In genomic region chr1:133159128-133159564, GRCm38 (mm10) we compare ENCODE assay signal across 8 mouse cellular contexts. TPM values are rescaled to one million over a fixed set of nuclear protein-coding genes. Genes with fewer than 3 reads are reported as not detected.
DNase-seq lines count a peak whose midpoint lies in the region; ATAC-seq and TF ChIP-seq lines count a peak whose summit lies in the region.

No protein-coding gene starts in this region.

- 0 out of 2 replicates have a peak, but pooled peaks cover 5% of the 10 kb centered on the region for H3K4me1 ChIP-seq in hindbrain, postnatal 0 days (ENCODE audit: insufficient read depth, low read length)
- peaks cover 14% of the 10 kb centered on the region for H3K4me1 ChIP-seq in hindbrain, embryonic 12.5 days
- H3K4me1 ChIP-seq in forebrain, postnatal 0 days (ENCODE audit: insufficient read depth), result peaks cover 10% of the 10 kb centered on the region

- no peaks in the 10 kb centered on the region; the same call in 1 of the 2 replicates for H3K27me3 ChIP-seq in hindbrain, postnatal 0 days (ENCODE audit: insufficient read depth, low read length)
- H3K27me3 ChIP-seq in hindbrain, embryonic 12.5 days, result peaks cover 39% of the 10 kb centered on the region
- peaks cover 18% of the 10 kb centered on the region for H3K27me3 ChIP-seq in forebrain, postnatal 0 days (ENCODE audit: insufficient read depth, low read length)

- no peaks in the 10 kb centered on the region for H3K36me3 ChIP-seq in hindbrain, postnatal 0 days (ENCODE audit: insufficient read depth, low read length)
- H3K36me3 ChIP-seq in hindbrain, embryonic 12.5 days, result no peaks in the 10 kb centered on the region
- no peaks in the 10 kb centered on the region for H3K36me3 ChIP-seq in forebrain, postnatal 0 days (ENCODE audit: insufficient read depth)

- WGBS in hindbrain, postnatal 0 days, result 27% methylated on average over 7 of the region's 7 CpGs
- 67% methylated on average over 7 of the region's 7 CpGs for WGBS in hindbrain, embryonic 12.5 days
- WGBS in forebrain, postnatal 0 days, result 12% methylated on average over 7 of the region's 7 CpGs

- intact Hi-C loops in gastrocnemius, postnatal 36 days (cut with DNase I), result no loop called here

- DNase-seq in hindbrain, postnatal 0 days (ENCODE audit: low spot score), result peak; percentile 66
- DNase-seq in MN1 (ENCODE audit: low spot score), result peak; percentile 68
- peak; percentile 75 for DNase-seq in forebrain, postnatal 0 days
- peak; percentile 74 for DNase-seq in kidney, postnatal 10 days
- DNase-seq in ovary, postnatal 36 days (ENCODE audit: low spot score), result no peak
- no peak for DNase-seq in gastrocnemius, postnatal 36 days

- no peak overlapping the region for H3K9ac ChIP-seq in hindbrain, postnatal 0 days (replicated peaks; ENCODE audit: low read length)
- H3K9ac ChIP-seq in hindbrain, embryonic 12.5 days, result no peak overlapping the region
- peak overlapping the region; percentile 28; the same call in 1 of the 2 replicates for H3K9ac ChIP-seq in forebrain, postnatal 0 days

- H3K4me2 ChIP-seq in hindbrain, postnatal 0 days (ENCODE audit: low read depth, low read length), result peak overlapping the region; percentile 28; the same call in 1 of the 2 replicates
- no peak overlapping the region for H3K4me2 ChIP-seq in hindbrain, embryonic 12.5 days (replicated peaks)
- H3K4me2 ChIP-seq in forebrain, postnatal 0 days (ENCODE audit: low read depth), result peak overlapping the region; percentile 25

- no peak for TF ChIP-seq CTCF in hindbrain, postnatal 0 days (IDR thresholded peaks at IDR 0.05; ENCODE audit: low read depth)
- no peak for TF ChIP-seq CTCF in forebrain, postnatal 0 days (IDR thresholded peaks at IDR 0.05; ENCODE audit: low read depth)

- H3K27ac ChIP-seq in hindbrain, postnatal 0 days, result 0 out of 2 replicates have a peak overlapping the region, but pooled peaks have one; percentile 32
- no peak overlapping the region for H3K27ac ChIP-seq in hindbrain, embryonic 12.5 days
- H3K27ac ChIP-seq in forebrain, postnatal 0 days (ENCODE audit: low read depth, low read length), result no peak overlapping the region; the same call in 1 of the 2 replicates

- ATAC-seq in hindbrain, postnatal 0 days, result 0 out of 2 replicates have a peak, but pooled peaks have one; percentile 43
- no peak for ATAC-seq in hindbrain, embryonic 12.5 days (ENCODE audit: low FRiP score)
- peak; percentile 25; the same call in 1 of the 2 replicates for ATAC-seq in forebrain, postnatal 0 days
- ATAC-seq in neutrophil, adult 5-6 weeks (ENCODE audit: extremely low read depth, insufficient number of reproducible peaks, low FRiP score, poor library complexity, severe bottlenecking), result peak; percentile 84

- no peak overlapping the region for H3K4me3 ChIP-seq in hindbrain, postnatal 0 days (ENCODE audit: low read length)
- no peak overlapping the region for H3K4me3 ChIP-seq in hindbrain, embryonic 12.5 days
- H3K4me3 ChIP-seq in forebrain, postnatal 0 days (ENCODE audit: low read depth, low read length), result no peak overlapping the region

- no peaks in the 10 kb centered on the region for H3K9me3 ChIP-seq in hindbrain, postnatal 0 days (ENCODE audit: low read length)
- no peaks in the 10 kb centered on the region for H3K9me3 ChIP-seq in hindbrain, embryonic 12.5 days (replicated peaks)
- no peaks in the 10 kb centered on the region for H3K9me3 ChIP-seq in forebrain, postnatal 0 days (ENCODE audit: low read length)

RNA-seq across cellular contexts. Expression of gene Plekha6, which starts 4.9 kb away (rescaled TPM):
- 41.0 and 44.1 TPM in 2 replicates for total RNA-seq in hindbrain, postnatal 0 days (2014; rRNA removed)
- 9.7 TPM in 2 replicates for polyA plus RNA-seq in hindbrain, postnatal 0 days (2015; fragmentation: Nextera tagmentation; extraction: Ambion mirVana)
- 25.8 and 29.1 TPM in 2 replicates for polyA plus RNA-seq in hindbrain, embryonic 12.5 days (2016; fragmentation: Nextera tagmentation; extraction: Ambion mirVana)
- total RNA-seq in forebrain, postnatal 0 days (2014; rRNA removed), result 23.2 and 28.6 TPM in 2 replicates
- polyA plus RNA-seq in forebrain, postnatal 0 days (2015; fragmentation: Nextera tagmentation; extraction: Ambion mirVana), result 3.4 and 5.7 TPM in 2 replicates
- total RNA-seq in neutrophil, adult 5-6 weeks (2017), result 0.61 and 3.5 TPM in 2 replicates
- 10 to 100 TPM in 1 of 2 experiments, 1 to 10 TPM in 1; 6.7 to 11.5 TPM for total RNA-seq in gastrocnemius, postnatal 36 days (2021)

RNA-seq across cellular contexts. Expression of gene Ppp1r15b, which starts 28.2 kb away (rescaled TPM):
- total RNA-seq in hindbrain, postnatal 0 days (2014; rRNA removed), result 37.4 and 46.9 TPM in 2 replicates
- 15.9 and 17.0 TPM in 2 replicates for polyA plus RNA-seq in hindbrain, postnatal 0 days (2015; fragmentation: Nextera tagmentation; extraction: Ambion mirVana)
- polyA plus RNA-seq in hindbrain, embryonic 12.5 days (2016; fragmentation: Nextera tagmentation; extraction: Ambion mirVana), result 49.1 and 53.4 TPM in 2 replicates
- 35.0 and 49.5 TPM in 2 replicates for total RNA-seq in forebrain, postnatal 0 days (2014; rRNA removed)
- 13.9 and 18.7 TPM in 2 replicates for polyA plus RNA-seq in forebrain, postnatal 0 days (2015; fragmentation: Nextera tagmentation; extraction: Ambion mirVana)
- 119 and 126 TPM in 2 replicates for total RNA-seq in neutrophil, adult 5-6 weeks (2017)
- 10 to 100 TPM; 14.0 to 17.7 TPM for total RNA-seq in gastrocnemius, postnatal 36 days (2021)

Comparison
In these comparisons a context has a peak if more than half of its experiments do, and no peak if none do; other contexts are left out.
1. DNase-seq: peak in hindbrain, postnatal 0 days (single experiment), MN1 (single experiment), forebrain, postnatal 0 days (single experiment) and kidney, postnatal 10 days (single experiment); none in ovary, postnatal 36 days (single experiment) and gastrocnemius, postnatal 36 days (0 of 2).